Mouse (Mus musculus): ENCODE results near the gene Arhgef39. TPM values are rescaled to one million over a fixed set of nuclear protein-coding genes. Genes with fewer than 3 reads are reported as not detected.
"Not testable (repeated sequence)": the region's sequence is repeated elsewhere in the genome, so short reads cannot be mapped to it uniquely, and the experiment has no call there.

Gene Arhgef39
- total RNA-seq, 1 experiment from 2014 or later, result 3.4 TPM

GRCm38 (mm10) chr4:43485666-43486065, 13.8 kb downstream of the Arhgef39 start:
- ATAC-seq (replicated peaks; ENCODE audit: insufficient number of reproducible peaks, low FRiP score, low TSS enrichment, poor library complexity, severe bottlenecking), result not testable (repeated sequence)

DNA sequence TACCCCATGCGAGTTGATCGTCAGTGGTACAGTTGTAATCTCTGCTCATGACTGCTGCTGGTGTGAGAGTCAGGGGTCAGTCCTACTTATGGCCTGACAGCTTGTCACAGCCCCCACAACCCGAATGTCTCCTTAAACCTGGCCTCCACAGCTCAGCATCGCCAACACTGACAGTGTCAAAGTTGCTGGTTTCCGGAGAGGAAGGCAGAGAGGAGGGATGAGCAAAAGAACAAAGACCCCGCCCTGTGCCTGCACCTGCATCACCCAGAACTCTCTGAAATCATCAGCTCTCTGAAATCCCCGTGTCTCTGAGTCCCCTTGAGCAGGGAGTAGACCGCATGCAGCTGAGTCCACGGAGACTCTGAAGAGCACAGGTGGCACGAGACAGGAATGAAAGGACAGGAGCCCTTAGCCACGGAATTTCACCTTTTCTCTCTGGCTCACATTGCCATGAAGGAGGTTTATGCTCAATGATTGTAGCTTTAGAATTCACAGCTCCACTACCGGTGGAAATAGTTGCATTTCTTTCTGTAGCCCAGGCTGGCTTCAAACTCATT, 15.9 kb downstream of the Arhgef39 start, which contains the start of gene Sit1:
Sit1 (minus strand) TSS at position 200 of the 557 bp plus-strand sequence.
- ATAC-seq (replicated peaks; ENCODE audit: insufficient number of reproducible peaks, low FRiP score, low TSS enrichment, poor library complexity, severe bottlenecking), result no peak

GRCm38 (mm10) chr4:43482591-43482990, 16.9 kb downstream of the Arhgef39 start:
- ATAC-seq (replicated peaks; ENCODE audit: insufficient number of reproducible peaks, low FRiP score, low TSS enrichment, poor library complexity, severe bottlenecking), result no peak

- ATAC-seq (replicated peaks; ENCODE audit: insufficient number of reproducible peaks, low FRiP score, low TSS enrichment, poor library complexity, severe bottlenecking), result no peak
Observed at GRCm38 (mm10) chr4:43481894-43482456, 17.5 kb downstream of the Arhgef39 start.

- ATAC-seq (replicated peaks; ENCODE audit: insufficient number of reproducible peaks, low FRiP score, low TSS enrichment, poor library complexity, severe bottlenecking), result no peak
Observed at GRCm38 (mm10) chr4:43480985-43481384, 18.5 kb downstream of the Arhgef39 start.

DNA sequence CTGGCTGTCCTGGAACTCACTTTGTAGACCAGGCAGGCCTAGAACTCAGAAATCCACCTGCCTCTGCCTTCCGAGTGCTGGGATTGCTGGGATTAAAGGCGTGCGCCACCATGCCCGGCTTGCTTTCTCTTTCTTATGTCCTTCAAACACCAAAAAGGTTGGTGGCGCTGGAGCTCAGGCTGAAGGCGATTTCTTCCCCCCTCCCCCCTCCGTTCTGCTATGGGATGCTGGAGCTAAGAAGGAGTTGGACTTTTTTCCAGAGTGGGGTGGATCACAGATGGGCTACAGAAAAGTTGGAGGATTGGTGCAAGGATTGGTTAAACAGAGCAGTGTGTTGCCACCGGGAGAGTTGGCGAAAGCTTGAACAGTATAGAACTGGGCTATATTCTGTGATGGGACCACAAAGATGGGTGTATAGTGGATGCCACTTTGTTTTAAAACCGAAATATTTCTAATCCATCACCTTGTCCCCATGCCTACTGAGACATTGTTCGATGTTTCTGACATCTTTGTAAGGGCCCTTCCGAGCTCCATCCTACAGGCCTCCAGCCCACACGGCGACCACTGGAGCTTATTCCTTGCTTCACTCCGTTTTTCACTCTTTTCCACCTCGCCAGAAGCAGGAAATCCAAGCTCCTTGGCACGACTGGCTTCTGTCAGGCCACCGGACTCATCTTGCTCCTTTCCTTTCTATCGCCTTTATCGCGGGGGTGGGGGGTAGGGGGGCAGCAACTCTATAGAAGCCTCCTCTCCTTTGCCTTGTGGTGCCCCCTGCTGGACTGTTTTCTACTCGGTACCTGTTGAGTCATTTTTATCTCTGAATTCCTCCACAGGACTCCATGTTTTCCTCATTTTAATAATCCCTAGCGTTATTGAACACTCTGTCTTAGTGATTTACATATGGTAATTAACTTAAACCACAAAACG, 20.3 kb downstream of the Arhgef39 start:
- no peak for ATAC-seq (replicated peaks; ENCODE audit: insufficient number of reproducible peaks, low FRiP score, low TSS enrichment, poor library complexity, severe bottlenecking)

DNA sequence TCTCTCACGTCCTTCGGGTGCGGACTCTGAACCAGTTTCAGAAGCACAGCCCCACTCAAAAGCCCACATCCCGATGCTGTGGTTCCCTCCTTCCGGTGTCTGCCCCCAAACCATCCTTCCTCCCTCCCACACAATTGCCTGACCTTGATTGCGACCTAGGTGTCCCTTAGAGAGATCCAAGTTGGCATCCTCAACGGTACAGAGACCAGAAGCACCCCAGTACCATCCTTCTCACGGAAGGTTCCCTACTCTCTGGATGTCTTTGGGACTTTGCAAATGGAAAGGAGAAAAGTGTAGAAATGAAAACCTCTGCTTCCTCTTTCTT, 21.0 kb downstream of the Arhgef39 start:
- ATAC-seq (replicated peaks; ENCODE audit: insufficient number of reproducible peaks, low FRiP score, low TSS enrichment, poor library complexity, severe bottlenecking), result no peak

DNA sequence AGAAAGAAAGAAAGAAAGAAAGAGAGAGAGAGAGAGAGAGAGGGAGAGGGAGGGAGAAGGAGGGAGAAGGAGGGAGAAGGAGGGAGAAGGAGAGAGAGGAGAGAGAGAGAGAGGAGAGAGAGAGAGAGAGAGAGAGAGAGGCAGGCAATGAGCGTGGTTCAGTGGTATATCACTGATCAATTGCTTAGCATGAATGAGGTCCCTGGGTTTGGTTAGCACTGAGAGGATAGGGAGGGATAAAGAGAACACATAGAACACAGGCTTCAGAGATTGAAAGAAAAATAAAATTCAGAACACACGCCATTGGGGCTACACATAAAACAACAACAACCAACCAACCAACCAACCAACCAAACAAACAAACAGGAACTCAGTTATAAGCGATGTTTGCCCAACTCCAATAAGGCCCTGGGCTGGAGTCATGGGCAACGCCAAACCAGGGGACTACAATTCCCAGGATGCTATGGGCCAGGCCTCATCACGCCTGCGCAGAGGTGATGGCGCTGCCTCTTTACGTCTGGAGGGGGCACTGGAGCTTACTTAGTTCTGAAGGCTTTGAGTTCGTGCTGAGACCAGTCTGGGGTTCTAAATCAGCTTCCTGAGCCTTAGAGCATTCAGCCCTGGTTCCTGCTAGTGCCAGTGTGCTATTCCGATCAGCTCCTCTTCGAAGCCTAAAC, 21.5 kb downstream of the Arhgef39 start:
- peak; percentile 95 for ATAC-seq (replicated peaks; ENCODE audit: insufficient number of reproducible peaks, low FRiP score, low TSS enrichment, poor library complexity, severe bottlenecking)

DNA sequence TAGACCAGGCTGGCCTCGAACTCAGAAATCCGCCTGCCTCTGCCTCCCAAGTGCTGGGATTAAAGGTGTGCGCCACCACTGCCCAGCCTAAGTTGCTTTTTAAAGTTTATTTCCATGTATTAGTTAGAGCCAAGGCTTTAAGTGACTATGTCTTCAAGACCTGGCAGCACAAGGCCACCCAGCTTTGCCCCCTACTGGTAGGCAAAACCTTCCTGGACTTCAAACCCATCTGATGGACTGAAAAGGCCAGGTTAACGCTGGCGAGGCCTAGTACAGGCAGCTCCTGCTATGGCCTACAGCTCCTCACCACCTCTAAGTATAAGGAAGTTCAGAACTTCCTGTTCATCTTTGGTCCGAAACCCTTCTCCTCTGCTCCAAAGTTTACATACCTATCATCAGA, 22.9 kb downstream of the Arhgef39 start:
- ATAC-seq (replicated peaks; ENCODE audit: insufficient number of reproducible peaks, low FRiP score, low TSS enrichment, poor library complexity, severe bottlenecking), result no peak

DNA sequence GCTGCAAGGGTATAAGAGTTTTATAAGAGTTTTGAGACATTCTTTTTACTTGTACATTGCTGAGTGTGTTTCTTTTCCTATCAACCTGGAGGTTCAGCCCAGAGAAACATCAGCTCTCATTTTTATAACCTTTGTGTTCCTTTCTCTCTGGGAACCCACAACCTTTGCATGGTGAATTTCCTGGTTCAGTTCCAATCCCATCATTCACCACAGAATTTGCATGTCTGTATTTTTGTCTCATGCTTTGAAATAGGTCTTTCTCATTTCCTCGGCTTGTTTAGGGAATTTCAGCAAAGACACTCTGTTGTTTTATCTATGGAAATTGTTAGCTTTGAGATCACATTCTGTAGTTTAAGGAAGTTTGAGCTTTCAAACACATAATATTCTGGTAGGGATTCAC, 25.9 kb downstream of the Arhgef39 start:
- ATAC-seq (replicated peaks; ENCODE audit: insufficient number of reproducible peaks, low FRiP score, low TSS enrichment, poor library complexity, severe bottlenecking), result no peak

- ATAC-seq (replicated peaks; ENCODE audit: insufficient number of reproducible peaks, low FRiP score, low TSS enrichment, poor library complexity, severe bottlenecking), result peak; percentile 60; the same call in 1 of the 2 replicates
Observed at GRCm38 (mm10) chr4:43470301-43470700, 29.2 kb downstream of the Arhgef39 start.

DNA sequence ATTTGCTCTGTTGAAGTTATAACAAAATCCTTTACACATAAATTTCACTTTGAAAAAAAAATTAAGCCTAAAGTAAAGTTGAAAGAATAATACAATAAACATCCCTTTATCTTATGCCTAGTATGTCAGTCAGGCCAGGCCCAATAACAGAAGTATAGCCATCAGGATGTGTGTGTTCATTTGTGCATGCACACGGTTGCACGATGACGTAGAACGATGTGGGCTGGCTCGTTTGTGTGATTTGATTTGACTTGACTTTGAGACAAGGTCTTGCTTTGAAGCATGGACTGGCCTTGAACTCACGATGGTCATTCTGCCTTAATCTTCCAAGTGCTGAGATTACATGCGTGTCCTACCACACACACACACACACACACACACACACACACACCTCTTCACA, 32.6 kb downstream of the Arhgef39 start:
- ATAC-seq (replicated peaks; ENCODE audit: insufficient number of reproducible peaks, low FRiP score, low TSS enrichment, poor library complexity, severe bottlenecking), result no peak

- no peak for ATAC-seq (replicated peaks; ENCODE audit: insufficient number of reproducible peaks, low FRiP score, low TSS enrichment, poor library complexity, severe bottlenecking)
Observed at GRCm38 (mm10) chr4:43465935-43466334, 33.6 kb downstream of the Arhgef39 start.

DNA sequence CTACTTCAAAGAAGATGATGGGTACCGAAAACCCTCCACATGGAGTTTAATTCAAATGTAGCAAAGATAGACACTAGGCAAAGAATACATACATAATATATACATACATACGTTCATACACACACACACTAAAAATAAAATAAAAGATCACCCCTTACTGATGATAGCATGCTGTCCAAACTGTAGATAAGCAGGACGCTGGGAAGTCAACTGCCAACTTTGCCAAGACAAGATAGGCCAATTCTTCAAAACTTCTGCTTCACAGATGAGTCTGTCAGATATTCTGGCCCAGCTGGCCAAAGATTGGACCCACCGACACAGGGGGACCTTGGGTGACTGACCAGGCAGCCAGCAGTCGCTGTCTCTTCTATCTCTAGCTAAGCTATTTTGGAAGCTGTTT, 36.4 kb downstream of the Arhgef39 start:
- no peak for ATAC-seq (replicated peaks; ENCODE audit: insufficient number of reproducible peaks, low FRiP score, low TSS enrichment, poor library complexity, severe bottlenecking)

GRCm38 (mm10) chr4:43457124-43457523, 42.4 kb downstream of the Arhgef39 start:
- ATAC-seq (replicated peaks; ENCODE audit: insufficient number of reproducible peaks, low FRiP score, low TSS enrichment, poor library complexity, severe bottlenecking), result no peak

DNA sequence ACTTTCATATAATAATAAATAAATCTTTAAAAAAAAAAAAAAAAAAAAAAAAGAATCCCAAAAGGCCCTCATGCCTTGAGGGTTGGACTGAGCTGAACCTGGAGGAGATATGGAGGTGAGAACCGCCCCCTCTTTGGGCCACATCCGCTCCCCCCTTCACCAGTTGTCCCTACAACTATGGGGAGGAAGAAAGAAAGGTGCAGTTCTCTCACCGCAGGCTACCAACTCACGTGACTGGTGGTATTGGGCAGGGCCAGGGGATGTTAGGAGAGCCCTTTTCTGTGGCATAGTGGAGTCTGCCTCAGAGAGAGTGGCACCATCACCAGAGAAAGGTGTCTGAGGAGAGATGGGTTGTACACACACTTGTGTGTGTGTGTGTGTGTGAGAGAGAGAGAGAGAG, 43.0 kb downstream of the Arhgef39 start:
- peak; percentile 37; the same call in 1 of the 2 replicates for ATAC-seq (replicated peaks; ENCODE audit: insufficient number of reproducible peaks, low FRiP score, low TSS enrichment, poor library complexity, severe bottlenecking)

DNA sequence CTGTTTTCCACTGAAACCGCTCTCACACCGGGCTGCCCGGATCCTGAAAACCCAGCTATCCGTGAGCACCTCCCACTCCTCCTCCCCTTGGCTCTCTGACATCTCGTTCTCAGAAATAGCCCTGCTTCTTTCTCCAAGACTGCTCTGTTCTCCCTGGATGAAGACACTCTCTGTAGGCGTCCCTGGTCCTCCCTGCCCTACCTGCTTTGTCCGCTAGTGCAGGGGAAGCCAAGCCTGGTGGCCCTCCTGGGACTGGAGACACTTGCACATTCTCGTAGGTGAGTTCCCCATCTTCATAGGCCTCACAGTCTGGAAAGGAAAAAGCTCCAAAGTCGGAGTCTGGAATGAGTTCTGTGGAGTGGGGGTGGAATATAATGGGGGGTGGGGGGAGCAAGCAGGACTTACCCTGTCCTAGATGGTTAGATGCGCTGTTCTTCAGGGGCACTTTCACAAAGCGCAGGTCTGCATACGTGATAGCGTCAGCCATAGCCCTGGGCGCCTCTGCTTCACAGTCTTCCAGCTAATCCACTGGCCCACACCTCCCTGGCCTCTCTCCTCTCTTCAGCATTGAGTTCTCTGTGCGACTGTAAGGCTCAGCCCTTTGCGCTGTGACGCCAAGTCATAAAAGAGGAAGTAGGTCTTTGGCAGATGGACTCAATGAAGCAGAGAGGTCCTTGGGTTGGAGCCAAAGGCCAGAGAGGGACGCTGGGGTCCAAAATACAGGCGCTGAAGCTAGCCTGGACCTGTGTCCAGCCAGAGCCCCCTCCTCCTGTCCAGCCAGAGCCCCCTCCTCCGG, 45.3 kb downstream of the Arhgef39 start, which contains the start of gene Cd72:
Cd72 (minus strand) TSS at position 588 of the 796 bp plus-strand sequence.
- ATAC-seq (replicated peaks; ENCODE audit: insufficient number of reproducible peaks, low FRiP score, low TSS enrichment, poor library complexity, severe bottlenecking), result peak; percentile 74

DNA sequence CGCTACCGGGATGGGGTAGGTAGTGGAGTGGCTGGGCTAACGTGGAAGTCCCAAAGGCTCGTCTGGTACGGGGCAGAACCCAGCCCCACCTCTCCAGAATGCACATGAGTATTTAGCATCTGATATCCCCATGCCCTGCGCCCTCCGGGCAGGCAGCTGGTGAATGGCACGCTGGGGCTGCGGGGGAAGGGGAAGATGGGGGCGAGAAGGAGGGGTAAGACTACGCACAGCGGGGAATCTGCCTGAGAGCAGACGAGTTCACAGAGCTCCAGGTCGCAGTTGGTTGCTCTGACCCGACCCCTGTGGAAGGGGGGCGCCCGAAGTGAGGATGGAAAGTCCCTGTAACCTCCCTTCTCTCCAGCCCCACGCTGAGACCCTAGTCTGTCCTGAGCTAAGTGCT, 46.1 kb downstream of the Arhgef39 start:
- no peak for ATAC-seq (replicated peaks; ENCODE audit: insufficient number of reproducible peaks, low FRiP score, low TSS enrichment, poor library complexity, severe bottlenecking)
